Mouse (Mus musculus) spleen, postnatal 10 days (tissue): Measurements from ENCODE around the gene Sorcs1.

Experiments
- DNase-seq, 2 experiments: peaks; one replicate each; pipeline ENCODE4 v3.0.0; 2021 to 2022; ENCODE audit warnings: low spot score in 2 of 2

Sorcs1 gene

GRCm38 (mm10) chr19:50422928-50423327, 255.5 kb downstream of the Sorcs1 start:
- DNase-seq = no peak

- DNase-seq = no peak
These were observed 259.3 kb downstream of the Sorcs1 start for GRCm38 (mm10) chr19:50418962-50419720.

- DNase-seq = no peak
These were observed 267.9 kb downstream of the Sorcs1 start for GRCm38 (mm10) chr19:50410561-50410960.

- DNase-seq = no peak
These were observed 280.1 kb downstream of the Sorcs1 start for GRCm38 (mm10) chr19:50398341-50398740.

GRCm38 (mm10) chr19:50395731-50396130, 282.7 kb downstream of the Sorcs1 start:
- DNase-seq = no peak

- DNase-seq = no peak
These were observed 284.3 kb downstream of the Sorcs1 start for GRCm38 (mm10) chr19:50394101-50394500.

- DNase-seq = no peak
These were observed 288.4 kb downstream of the Sorcs1 start for GRCm38 (mm10) chr19:50389925-50390552.

GRCm38 (mm10) chr19:50378901-50379300, 299.5 kb downstream of the Sorcs1 start:
- no peak for DNase-seq

- DNase-seq = no peak
These were observed 303.7 kb downstream of the Sorcs1 start for GRCm38 (mm10) chr19:50374751-50375150.

GRCm38 (mm10) chr19:50366446-50366845, 312.0 kb downstream of the Sorcs1 start:
- no peak for DNase-seq

- DNase-seq = no peak
These were observed 315.6 kb downstream of the Sorcs1 start for GRCm38 (mm10) chr19:50362655-50363500.

GRCm38 (mm10) chr19:50358561-50358960, 319.9 kb downstream of the Sorcs1 start:
- DNase-seq = no peak

GRCm38 (mm10) chr19:50339211-50339610, 339.2 kb downstream of the Sorcs1 start:
- no peak for DNase-seq

- DNase-seq = no peak
These were observed 341.7 kb downstream of the Sorcs1 start for GRCm38 (mm10) chr19:50336751-50337150.

- DNase-seq = no peak
These were observed 347.3 kb downstream of the Sorcs1 start for GRCm38 (mm10) chr19:50331136-50331535.

- no peak for DNase-seq
These were observed 350.6 kb downstream of the Sorcs1 start for GRCm38 (mm10) chr19:50327804-50328203.

- no peak for DNase-seq
These were observed 352.3 kb downstream of the Sorcs1 start for GRCm38 (mm10) chr19:50326151-50326550.

GRCm38 (mm10) chr19:50325686-50326085, 352.8 kb downstream of the Sorcs1 start:
- no peak for DNase-seq

- no peak for DNase-seq
These were observed 371.4 kb downstream of the Sorcs1 start for GRCm38 (mm10) chr19:50307046-50307445.

- DNase-seq = no peak
These were observed 384.2 kb downstream of the Sorcs1 start for GRCm38 (mm10) chr19:50294205-50294604.

- no peak for DNase-seq
These were observed 414.0 kb downstream of the Sorcs1 start for GRCm38 (mm10) chr19:50264450-50264849.

GRCm38 (mm10) chr19:50258718-50259413, 419.6 kb downstream of the Sorcs1 start:
- peak in 1 of 2 experiments; percentile 19 for DNase-seq
